Mouse (Mus musculus): ENCODE measurements around the gene Khdc1a. TPM values are rescaled to one million over a fixed set of nuclear protein-coding genes. Genes with fewer than 3 reads are reported as not detected.
"Not testable (repeated sequence)": the region's sequence is repeated elsewhere in the genome, so short reads cannot be mapped to it uniquely, and the experiment has no call there.

The Khdc1a gene
- 1 to 10 TPM; 1.9 to 2.1 TPM for polyA plus RNA-seq (2017; shearing (Covaris generic))

GRCm38 (mm10) chr1:21349341-21349740, at the start of gene Khdc1a:
TSS of gene Khdc1a (plus strand) at chr1:21349641.
- ATAC-seq: no peak

DNA sequence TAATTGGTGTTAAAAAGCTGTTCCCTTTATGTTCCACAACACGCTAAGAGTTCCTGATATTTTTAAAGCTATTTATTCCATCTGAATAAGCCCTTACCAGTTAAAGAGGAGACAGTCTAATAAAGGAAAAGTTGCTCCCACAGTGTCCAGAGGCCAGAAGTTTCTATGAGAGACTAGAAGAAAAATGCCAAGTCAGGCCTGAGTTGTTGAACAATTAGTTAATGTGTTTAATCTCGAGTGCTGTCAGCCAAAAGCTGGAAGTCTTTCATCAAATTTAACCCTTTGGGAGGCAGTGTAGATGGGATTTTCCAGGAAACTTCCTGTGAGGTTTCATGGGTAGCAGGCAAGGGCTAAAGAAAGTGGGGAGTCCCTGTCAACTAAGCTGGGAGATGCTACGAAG, 49.6 kb upstream of the Khdc1a start:
- no peak for ATAC-seq

DNA sequence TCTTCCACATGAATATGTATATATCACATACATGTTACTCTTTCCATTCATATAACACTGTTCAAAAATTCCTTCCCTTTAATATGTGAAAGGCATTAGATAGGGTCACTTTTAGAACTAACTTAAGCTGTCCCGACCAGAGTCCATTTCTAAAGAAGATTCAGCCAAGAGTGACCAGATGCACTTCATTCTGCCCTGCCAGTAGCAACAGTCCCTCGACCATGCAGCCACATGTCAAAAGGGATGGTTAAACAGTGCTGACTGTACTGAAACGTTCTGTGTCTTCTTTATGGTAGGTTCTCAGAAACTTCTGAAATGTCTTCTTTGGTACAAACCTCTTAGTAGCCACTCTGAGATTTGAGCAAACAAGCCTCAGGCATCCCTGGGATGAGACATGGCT, 47.8 kb upstream of the Khdc1a start:
- ATAC-seq: no peak

DNA sequence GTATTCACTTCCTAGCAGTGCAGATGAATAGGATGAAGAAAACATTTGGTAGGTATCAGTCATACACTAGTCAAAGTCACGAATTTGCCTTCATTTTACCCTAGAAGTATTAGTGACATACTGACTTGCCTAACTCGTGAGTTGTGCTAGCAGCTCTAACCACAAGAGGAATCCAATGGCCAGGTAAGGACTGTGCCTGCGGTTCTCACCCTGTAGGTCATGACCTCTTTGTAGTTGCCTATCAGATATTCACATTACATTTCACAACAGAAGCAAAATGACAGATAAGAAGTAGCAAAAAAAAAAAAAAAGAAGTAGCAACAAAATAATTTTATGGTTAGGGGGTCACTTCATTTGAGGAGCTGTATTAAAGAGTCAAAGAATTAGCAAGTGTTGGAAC, 45.3 kb upstream of the Khdc1a start:
- ATAC-seq: peak; percentile 63

DNA sequence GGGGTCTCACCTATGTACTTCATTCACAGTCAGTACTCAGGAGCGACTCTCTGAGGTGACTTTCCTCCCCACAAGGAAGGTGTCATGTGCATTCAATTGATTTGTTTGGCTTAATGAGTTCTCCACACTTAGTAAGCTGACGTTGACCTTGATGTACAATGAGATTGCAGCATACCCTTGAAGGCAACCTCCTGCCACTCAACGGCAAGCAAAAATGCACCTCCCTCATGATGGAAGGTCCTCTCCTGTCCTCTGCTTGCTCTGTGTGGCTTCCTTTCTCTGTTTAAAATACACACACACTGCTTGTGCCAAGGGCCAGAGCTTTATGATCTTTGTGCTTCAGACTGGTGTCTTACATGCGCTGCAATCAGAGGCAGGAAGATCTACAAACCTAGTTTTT, 44.8 kb upstream of the Khdc1a start:
- ATAC-seq: peak; percentile 55

GRCm38 (mm10) chr1:21305443-21305842, 44.0 kb upstream of the Khdc1a start:
- no peak for ATAC-seq

- ATAC-seq: peak; percentile 40
Observed at GRCm38 (mm10) chr1:21314336-21314735, 35.1 kb upstream of the Khdc1a start.

GRCm38 (mm10) chr1:21315756-21316155, 33.7 kb upstream of the Khdc1a start:
- no peak for ATAC-seq

DNA sequence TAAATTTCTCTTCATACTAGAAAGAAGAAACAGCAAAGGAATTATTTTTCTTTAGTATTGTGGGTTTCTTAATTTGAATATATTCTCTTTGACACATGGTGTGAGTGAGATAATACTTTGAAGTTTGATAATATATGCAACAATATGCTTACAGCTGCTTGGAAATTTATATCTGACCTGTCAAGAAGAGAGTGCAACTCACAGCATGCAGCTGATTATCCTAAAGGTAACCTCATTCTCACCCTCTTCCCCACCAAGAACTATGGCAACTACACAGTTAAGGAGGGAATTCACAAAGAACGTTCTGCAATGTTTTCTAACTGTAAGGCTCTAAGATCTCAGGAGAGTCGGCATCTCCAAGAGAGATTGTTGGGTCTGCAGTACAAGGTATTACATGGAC, 33.1 kb upstream of the Khdc1a start:
- ATAC-seq: peak; percentile 28

DNA sequence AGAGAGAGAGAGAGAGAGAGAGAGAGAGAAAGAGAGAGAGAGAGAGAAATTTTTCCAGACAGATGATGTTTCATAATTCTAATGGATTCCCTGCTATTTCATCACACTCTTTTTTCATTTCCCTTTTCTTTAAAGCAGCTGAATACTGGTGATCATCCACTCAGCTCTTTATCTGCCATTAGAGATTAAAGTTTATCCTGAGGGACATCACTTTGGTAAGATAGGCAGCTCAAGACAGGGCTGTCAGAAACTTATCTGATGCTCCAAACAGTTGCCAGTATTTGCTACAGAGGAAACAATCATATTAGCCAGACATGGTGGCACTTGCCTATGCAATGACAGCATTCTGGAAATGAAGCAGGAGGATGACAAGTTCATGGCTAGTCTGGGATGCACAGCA, 31.2 kb upstream of the Khdc1a start:
- ATAC-seq: no peak

DNA sequence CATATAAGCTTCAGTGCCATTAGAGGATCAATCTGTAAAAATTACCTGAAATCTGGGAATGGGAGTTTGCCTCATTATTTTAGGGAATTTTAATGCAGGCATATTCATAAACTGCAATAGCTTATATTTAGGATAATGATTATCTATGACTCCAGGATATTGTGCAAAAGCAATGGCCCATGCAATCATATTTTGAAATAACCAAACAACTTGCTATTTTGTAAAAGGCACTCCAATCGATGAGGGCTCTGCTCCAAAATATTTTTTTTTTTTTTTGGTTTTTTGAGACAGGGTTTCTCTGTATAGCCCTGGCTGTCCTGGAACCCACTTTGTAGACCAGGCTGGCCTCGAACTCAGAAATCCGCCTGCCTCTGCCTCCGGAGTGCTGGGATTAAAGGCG, 29.2 kb upstream of the Khdc1a start:
- not testable (repeated sequence) for ATAC-seq

DNA sequence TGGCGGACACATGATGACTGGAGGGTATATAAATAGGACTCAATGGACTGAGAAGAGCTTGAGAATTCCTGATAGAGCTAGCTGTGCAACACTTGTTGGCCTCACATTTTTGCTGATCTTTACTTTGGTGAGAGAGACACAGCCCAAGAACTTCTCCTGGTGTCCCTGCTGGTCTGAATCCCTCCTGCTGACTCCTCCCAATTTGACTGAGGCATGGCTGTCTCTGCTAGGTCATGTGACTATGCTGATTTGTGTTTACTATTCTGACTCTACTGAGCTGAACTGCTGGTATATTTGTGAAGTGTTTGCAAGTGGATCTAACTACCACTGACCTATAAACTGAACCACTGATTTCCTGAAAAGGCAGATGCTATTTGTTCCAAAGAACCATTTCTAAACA, 27.8 kb upstream of the Khdc1a start:
- no peak for ATAC-seq

DNA sequence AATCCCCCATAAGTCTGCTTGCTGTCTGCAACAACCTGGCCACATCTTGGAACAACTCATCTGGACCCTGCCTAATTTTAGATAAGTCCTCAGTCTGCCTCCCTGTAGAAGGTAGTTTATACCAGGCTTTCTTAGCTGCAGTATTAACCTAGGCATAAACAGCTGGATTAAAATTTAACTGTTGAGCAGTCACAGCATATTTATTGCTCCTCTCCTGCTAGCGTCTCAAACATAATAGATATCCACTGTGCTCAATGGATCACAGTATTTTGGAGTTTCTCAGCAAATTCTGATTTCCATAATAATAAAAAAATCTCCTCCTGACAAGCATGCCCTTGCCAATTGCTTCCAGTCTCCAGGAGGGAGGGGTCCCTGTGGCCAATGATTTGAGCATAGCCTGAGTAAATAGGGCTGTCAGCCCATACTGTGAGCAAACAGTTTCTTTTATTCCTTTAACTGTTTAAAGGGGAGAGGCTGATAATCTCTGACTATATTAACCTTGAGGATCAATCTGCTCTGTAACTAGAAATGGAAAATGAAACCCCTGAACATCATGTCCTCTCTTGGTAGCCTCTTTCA, 25.4 kb upstream of the Khdc1a start:
- ATAC-seq: peak; percentile 33

- peak; percentile 62 for ATAC-seq
Observed at GRCm38 (mm10) chr1:21324633-21325032, 24.8 kb upstream of the Khdc1a start.

DNA sequence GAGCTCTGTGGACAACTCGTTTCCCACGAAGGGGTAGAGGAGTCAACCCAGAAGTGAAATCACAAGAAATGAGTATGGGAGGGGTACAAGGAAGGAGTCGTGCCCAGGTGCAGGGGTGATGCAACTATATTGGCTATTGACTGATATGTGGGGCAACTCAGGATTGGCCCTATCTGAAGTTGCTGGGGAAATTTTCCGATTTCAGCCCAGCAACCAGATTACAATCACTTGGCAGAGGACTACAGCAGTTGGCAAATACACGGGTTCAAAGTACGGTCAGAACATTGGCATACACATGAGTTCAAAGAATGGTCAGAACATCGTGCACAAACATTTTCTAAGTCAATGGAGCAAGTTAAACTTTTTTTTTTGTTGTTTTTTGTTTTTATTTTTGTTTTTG, 22.7 kb upstream of the Khdc1a start:
- no peak for ATAC-seq

GRCm38 (mm10) chr1:21331161-21331560, 18.3 kb upstream of the Khdc1a start:
- not testable (repeated sequence) for ATAC-seq

DNA sequence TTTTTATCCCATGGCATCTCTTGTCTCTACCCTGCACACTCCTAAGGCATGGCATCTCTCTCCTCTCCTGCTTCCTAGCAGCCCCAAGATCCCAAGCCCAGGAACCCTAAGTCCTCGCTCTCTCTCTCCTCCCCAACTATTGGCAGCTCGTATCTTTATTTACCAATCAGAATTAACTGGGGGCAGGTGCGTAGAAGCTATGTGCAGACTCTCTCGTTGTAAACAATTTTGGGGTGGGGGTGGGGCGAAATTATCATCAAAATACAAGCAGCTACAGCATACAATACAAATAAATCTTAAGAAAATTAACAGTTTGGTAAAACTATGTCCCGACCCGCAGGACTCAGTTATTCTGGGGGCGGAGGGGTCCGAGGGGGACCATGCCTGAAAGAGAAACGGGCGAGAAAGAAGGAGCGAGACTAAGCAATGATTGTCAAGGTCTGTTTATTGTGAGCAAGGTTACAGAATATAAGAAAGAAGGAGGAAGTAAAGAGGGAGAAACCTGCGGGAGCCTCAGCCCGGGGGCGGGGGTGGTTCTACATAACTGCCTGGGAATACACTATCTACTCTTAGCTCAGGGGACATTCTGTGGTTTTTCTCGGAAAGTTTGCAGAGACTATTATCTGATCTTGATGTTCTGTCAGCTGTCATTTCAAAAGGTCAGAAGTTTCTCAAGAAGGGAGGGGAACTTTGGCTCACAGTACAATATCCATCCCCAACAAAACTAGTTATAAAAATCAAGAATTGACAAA, 16.0 kb upstream of the Khdc1a start:
- ATAC-seq: peak; percentile 82

DNA sequence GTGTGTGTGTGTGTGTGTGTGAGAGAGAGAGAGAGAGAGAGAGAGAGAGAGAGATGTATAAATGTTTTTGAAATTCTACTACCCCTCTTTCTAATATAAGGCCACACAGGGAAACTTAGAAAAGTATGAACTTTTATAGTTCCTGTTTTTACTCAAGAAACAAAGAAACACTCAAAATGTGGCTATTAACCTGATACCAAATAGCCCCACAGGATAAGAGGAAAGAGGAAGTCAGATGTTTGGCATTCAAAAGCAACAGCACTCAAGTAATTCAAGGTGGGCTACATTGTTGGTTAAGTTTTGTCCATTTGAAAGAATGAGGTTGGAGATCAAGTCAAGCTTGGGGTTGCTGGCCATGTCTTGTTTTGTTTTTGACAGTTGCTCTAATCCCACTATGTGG, 13.6 kb upstream of the Khdc1a start:
- ATAC-seq: no peak

- ATAC-seq: no peak
Observed at GRCm38 (mm10) chr1:21340745-21341144, 8.7 kb upstream of the Khdc1a start.

DNA sequence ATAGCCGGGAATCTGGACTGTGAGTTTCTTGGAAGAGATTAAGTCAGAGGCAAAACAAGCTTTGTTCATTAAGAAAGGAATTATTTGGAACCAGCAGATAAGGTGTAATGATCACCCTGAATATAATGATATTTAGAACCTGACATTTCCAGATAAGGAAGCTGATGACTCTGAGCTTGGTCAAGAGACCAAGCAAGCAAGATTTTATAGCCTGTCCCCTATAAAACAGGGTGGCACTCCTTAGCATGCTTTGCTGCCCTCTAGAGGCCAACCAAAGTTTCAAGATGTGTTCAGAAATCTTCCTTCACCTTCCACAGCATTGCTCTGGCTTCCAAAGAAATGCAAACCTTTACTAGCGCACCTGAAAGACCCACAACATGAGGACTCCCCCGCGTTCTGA, 5.2 kb upstream of the Khdc1a start:
- peak; percentile 76 for ATAC-seq

- ATAC-seq: not testable (repeated sequence)
Observed at GRCm38 (mm10) chr1:21344752-21345151, 4.7 kb upstream of the Khdc1a start.

DNA sequence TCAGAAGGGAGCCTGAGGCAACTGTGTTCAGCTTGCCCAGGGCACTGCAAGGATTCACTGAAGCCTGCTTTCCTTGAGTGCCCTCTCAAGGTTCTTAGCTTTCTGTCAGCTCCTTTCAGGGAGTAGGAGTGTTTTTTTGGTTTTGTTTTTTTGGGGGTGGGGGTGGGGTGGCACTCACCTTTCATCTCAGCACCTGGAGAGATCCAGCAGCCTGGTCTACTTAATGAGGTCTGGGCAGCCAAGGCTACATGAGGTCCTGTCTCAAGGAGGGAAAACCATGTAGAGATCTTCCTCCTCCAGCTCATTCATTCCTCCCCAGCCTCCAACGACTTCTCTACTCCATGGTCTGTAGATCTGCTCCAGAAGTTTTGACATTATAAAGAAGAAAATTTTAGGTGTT, 18.6 kb downstream of the Khdc1a start, which contains the start of gene Khdc1c:
Gene Khdc1c, plus strand, starts transcription at position 301 of the 400 bp plus-strand sequence.
- not testable (repeated sequence) for ATAC-seq

DNA sequence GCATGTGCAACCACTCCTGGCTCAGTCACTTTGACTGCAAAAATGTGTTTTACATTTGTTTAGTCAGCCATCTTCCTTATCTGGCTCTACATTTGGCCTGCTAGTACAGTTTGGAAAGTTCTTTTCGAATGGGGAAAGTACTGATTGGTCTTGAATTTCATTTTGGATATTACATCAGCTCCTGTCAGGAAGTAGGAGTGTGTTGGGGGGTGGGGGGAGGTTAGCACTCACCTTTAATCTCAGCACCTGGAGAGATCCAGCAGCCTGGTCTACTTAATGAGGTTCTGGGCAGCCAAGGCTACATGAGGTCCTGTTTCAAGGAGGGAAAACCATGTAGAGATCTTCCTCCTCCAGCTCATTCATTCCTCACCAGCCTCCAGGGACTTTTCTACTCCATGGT, 33.8 kb downstream of the Khdc1a start, which contains the start of gene Khdc1b:
Gene Khdc1b, plus strand, starts transcription at position 301 of the 400 bp plus-strand sequence.
- ATAC-seq: no peak

DNA sequence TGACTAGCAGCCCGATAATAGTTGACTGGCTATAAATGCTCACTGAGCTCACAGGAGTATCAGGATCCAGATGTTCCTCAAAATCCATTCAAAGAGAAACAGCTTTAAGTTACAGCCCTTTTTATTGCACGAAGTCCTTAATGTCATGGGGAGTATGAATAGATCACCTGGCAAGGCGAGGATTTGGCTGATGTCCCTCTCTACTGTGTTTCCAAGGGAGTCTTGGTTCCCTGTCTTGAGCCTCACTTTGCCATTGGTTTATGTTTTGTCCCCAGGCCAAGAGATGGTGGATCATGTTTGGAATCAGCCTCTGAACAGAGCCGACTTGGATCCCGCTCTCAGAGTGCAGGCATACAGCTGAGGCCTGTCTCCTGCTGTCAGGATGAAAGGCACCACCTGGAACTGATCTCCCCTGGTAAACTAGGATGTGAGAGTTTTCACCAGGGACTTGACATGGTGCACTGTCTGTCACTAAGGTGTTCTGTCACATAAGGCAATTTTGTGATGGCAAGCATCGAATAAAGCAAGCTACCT, 41.8 kb downstream of the Khdc1a start:
- ATAC-seq: no peak
